Comparison of ENCODE assay signal across 23 mouse cellular contexts in the genomic region with DNA sequence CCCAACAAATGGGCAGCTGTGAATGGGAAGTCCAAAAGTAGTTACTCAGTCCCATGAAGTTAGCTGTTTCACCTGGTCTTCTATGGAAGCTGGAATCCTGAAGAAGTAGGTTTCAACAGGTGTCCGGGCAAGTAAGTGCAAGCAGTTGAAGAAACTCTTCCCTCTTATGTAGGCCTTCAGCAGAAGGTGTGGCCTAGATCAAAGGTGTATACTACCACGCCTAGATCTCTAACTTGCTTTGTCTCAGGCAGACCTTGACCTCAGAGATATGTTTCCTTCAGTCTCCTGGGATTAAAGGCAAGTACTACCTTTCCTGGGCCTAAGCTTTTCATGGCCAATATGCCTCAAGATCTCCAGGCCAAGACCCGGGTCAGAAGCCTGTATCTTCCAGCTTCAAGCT.
DNase-seq lines count a peak whose midpoint lies in the region; ATAC-seq and TF ChIP-seq lines count a peak whose summit lies in the region.
"Had no signal": no experiment of that assay in that cellular context is flagged by ENCODE, and none has a peak within 500 bp of the region (broad histone marks: within the 10 kb centered on the region; RNA-seq: fewer than 3 reads in every experiment).

No protein-coding gene starts in this region.

- TF ChIP-seq POLR2A in small intestine, adult 2 months (IDR thresholded peaks at IDR 0.05; ENCODE audit: low read depth, low read length), result no peak

- peak; percentile 74 for ATAC-seq in intestine, embryonic 15.5 days
- ATAC-seq in intestine, embryonic 16.5 days, result peak; percentile 77
- ATAC-seq in intestine, postnatal 0 days, result peak; percentile 82
- ATAC-seq in midbrain, embryonic 14.5 days (ENCODE audit: low FRiP score, low TSS enrichment), result no peak
- no peak for ATAC-seq in hindbrain, embryonic 14.5 days (ENCODE audit: low FRiP score)
- ATAC-seq: activated CD4-positive, CD25-positive, alpha-beta regulatory T cell, adult 4 months; CD4-positive, CD25-positive, alpha-beta regulatory T cell, adult 4 months; Patski had no signal

- H3K27me3 ChIP-seq in intestine, embryonic 15.5 days (replicated peaks), result no peaks in the 10 kb centered on the region
- no peaks in the 10 kb centered on the region for H3K27me3 ChIP-seq in intestine, embryonic 16.5 days (replicated peaks; ENCODE audit: control insufficient read depth, insufficient read depth, low read length)
- no peaks in the 10 kb centered on the region for H3K27me3 ChIP-seq in intestine, postnatal 0 days (replicated peaks; ENCODE audit: control insufficient read depth, insufficient read depth, low read length)
- no peaks in the 10 kb centered on the region for H3K27me3 ChIP-seq in small intestine, adult 2 months (ENCODE audit: control insufficient read depth, insufficient read depth, low read length)
- no peaks in the 10 kb centered on the region for H3K27me3 ChIP-seq in midbrain, embryonic 14.5 days (ENCODE audit: control insufficient read depth, insufficient read depth, low read length)
- H3K27me3 ChIP-seq in hindbrain, embryonic 14.5 days (ENCODE audit: control insufficient read depth, insufficient read depth, low read length), result no peaks in the 10 kb centered on the region
- H3K27me3 ChIP-seq: CH12.LX had no signal

- WGBS in intestine, embryonic 15.5 days, result 86% methylated on average over 3 of the region's 3 CpGs
- WGBS in intestine, embryonic 16.5 days, result 79% methylated on average over 3 of the region's 3 CpGs
- 53% methylated on average over 3 of the region's 3 CpGs for WGBS in intestine, postnatal 0 days
- 38% methylated on average over 3 of the region's 3 CpGs for WGBS in small intestine, adult 2 months
- 86% methylated on average over 3 of the region's 3 CpGs for WGBS in midbrain, embryonic 14.5 days
- WGBS in hindbrain, embryonic 14.5 days, result 91% methylated on average over 3 of the region's 3 CpGs

- H3K27ac ChIP-seq in intestine, embryonic 15.5 days, result no peak overlapping the region
- H3K27ac ChIP-seq in intestine, embryonic 16.5 days (ENCODE audit: low read length), result no peak overlapping the region
- H3K27ac ChIP-seq in intestine, postnatal 0 days (ENCODE audit: low read depth, low read length), result no peak overlapping the region
- H3K27ac ChIP-seq in small intestine, adult 2 months (ENCODE audit: insufficient read depth, low read depth, low read length), result 0 out of 2 replicates have a peak overlapping the region, but pooled peaks have one; percentile 45
- no peak overlapping the region for H3K27ac ChIP-seq in midbrain, embryonic 14.5 days (replicated peaks; ENCODE audit: low read depth, low read length)
- no peak overlapping the region for H3K27ac ChIP-seq in hindbrain, embryonic 14.5 days

- no peaks in the 10 kb centered on the region for H3K9me3 ChIP-seq in intestine, embryonic 15.5 days
- H3K9me3 ChIP-seq in intestine, embryonic 16.5 days (ENCODE audit: control insufficient read depth, low read length), result no peaks in the 10 kb centered on the region
- H3K9me3 ChIP-seq in intestine, postnatal 0 days (ENCODE audit: control insufficient read depth), result no peaks in the 10 kb centered on the region
- H3K9me3 ChIP-seq in midbrain, embryonic 14.5 days (ENCODE audit: control insufficient read depth, low read length), result no peaks in the 10 kb centered on the region
- H3K9me3 ChIP-seq in hindbrain, embryonic 14.5 days (ENCODE audit: control insufficient read depth, low read length), result no peaks in the 10 kb centered on the region
- H3K9me3 ChIP-seq: G1E had no signal

- H3K36me3 ChIP-seq in intestine, embryonic 15.5 days, result no peaks in the 10 kb centered on the region
- H3K36me3 ChIP-seq in intestine, embryonic 16.5 days (ENCODE audit: control insufficient read depth, insufficient read depth, low read length), result no peaks in the 10 kb centered on the region
- no peaks in the 10 kb centered on the region for H3K36me3 ChIP-seq in intestine, postnatal 0 days (ENCODE audit: control insufficient read depth, insufficient read depth)
- no peaks in the 10 kb centered on the region for H3K36me3 ChIP-seq in small intestine, adult 2 months (ENCODE audit: control insufficient read depth, insufficient read depth, low read length)
- H3K36me3 ChIP-seq in midbrain, embryonic 14.5 days (ENCODE audit: control insufficient read depth, insufficient read depth, low read length), result no peaks in the 10 kb centered on the region
- no peaks in the 10 kb centered on the region for H3K36me3 ChIP-seq in hindbrain, embryonic 14.5 days (replicated peaks; ENCODE audit: control insufficient read depth, insufficient read depth)
- H3K36me3 ChIP-seq: G1E had no signal

- no peak overlapping the region for H3K9ac ChIP-seq in intestine, embryonic 15.5 days
- H3K9ac ChIP-seq in intestine, embryonic 16.5 days (ENCODE audit: low read depth, low read length), result no peak overlapping the region
- H3K9ac ChIP-seq in intestine, postnatal 0 days (ENCODE audit: low read depth, low read length), result no peak overlapping the region
- H3K9ac ChIP-seq in midbrain, embryonic 14.5 days (replicated peaks; ENCODE audit: low read length), result no peak overlapping the region
- no peak overlapping the region for H3K9ac ChIP-seq in hindbrain, embryonic 14.5 days

- no peak overlapping the region for H3K4me3 ChIP-seq in intestine, embryonic 15.5 days (replicated peaks)
- no peak overlapping the region for H3K4me3 ChIP-seq in intestine, embryonic 16.5 days (ENCODE audit: low read length)
- no peak overlapping the region for H3K4me3 ChIP-seq in intestine, postnatal 0 days (ENCODE audit: low read depth, low read length)
- no peak overlapping the region for H3K4me3 ChIP-seq in small intestine, adult 2 months (ENCODE audit: low read depth, low read length)
- H3K4me3 ChIP-seq in midbrain, embryonic 14.5 days (replicated peaks; ENCODE audit: low read depth, low read length), result no peak overlapping the region
- no peak overlapping the region for H3K4me3 ChIP-seq in hindbrain, embryonic 14.5 days (replicated peaks; ENCODE audit: low read length)

- no peaks in the 10 kb centered on the region for H3K4me1 ChIP-seq in intestine, embryonic 15.5 days (replicated peaks)
- 0 out of 2 replicates have a peak, but pooled peaks cover 2% of the 10 kb centered on the region for H3K4me1 ChIP-seq in intestine, embryonic 16.5 days (ENCODE audit: control insufficient read depth, insufficient read depth, low read length)
- no peaks in the 10 kb centered on the region; the same call in 1 of the 2 replicates for H3K4me1 ChIP-seq in intestine, postnatal 0 days (replicated peaks; ENCODE audit: control insufficient read depth, insufficient read depth, low read length)
- H3K4me1 ChIP-seq in small intestine, adult 2 months (ENCODE audit: control insufficient read depth, insufficient read depth, insufficient read length, low read length), result peaks cover 9% of the 10 kb centered on the region
- H3K4me1 ChIP-seq in midbrain, embryonic 14.5 days (ENCODE audit: control insufficient read depth, insufficient read depth, low read length), result no peaks in the 10 kb centered on the region
- no peaks in the 10 kb centered on the region for H3K4me1 ChIP-seq in hindbrain, embryonic 14.5 days (replicated peaks; ENCODE audit: control insufficient read depth, insufficient read depth, low read length)

- no peak overlapping the region for H3K4me2 ChIP-seq in intestine, embryonic 15.5 days (replicated peaks)
- H3K4me2 ChIP-seq in intestine, embryonic 16.5 days (ENCODE audit: low read depth, low read length), result no peak overlapping the region
- H3K4me2 ChIP-seq in intestine, postnatal 0 days (replicated peaks; ENCODE audit: low read depth), result no peak overlapping the region
- H3K4me2 ChIP-seq in midbrain, embryonic 14.5 days (ENCODE audit: low read length), result no peak overlapping the region
- H3K4me2 ChIP-seq in hindbrain, embryonic 14.5 days (replicated peaks), result no peak overlapping the region

- no peak for TF ChIP-seq CTCF in intestine, postnatal 0 days (IDR thresholded peaks at IDR 0.05; ENCODE audit: low read depth)
- no peak for TF ChIP-seq CTCF in small intestine, adult 2 months (IDR thresholded peaks at IDR 0.05; ENCODE audit: extremely low read depth, insufficient read length, insufficient replicate concordance, low read depth, low read length)

- DNase-seq in midbrain, embryonic 14.5 days, result no peak
- no peak for DNase-seq in adrenal gland, postnatal 4 days (ENCODE audit: low spot score in 2 of 2)
- DNase-seq in hindbrain, embryonic 14.5 days (ENCODE audit: low spot score), result no peak
- DNase-seq in B cell, adult 2 months, result no peak
- DNase-seq: adrenal gland, adult 2 months; adrenal gland, adult 8-10 months; adrenal gland, postnatal 10 days; adrenal gland, postnatal 14 days; adrenal gland, postnatal 25 days; adrenal gland, postnatal 36 days; cerebellum, adult 11 months; cerebellum, adult 11-12 months; cerebellum, adult 18-20 months; cerebellum, adult 2 months had no signal

Comparison
In these comparisons a context has a peak if more than half of its experiments do, and no peak if none do; other contexts are left out.
1. ATAC-seq: peak in intestine, embryonic 15.5 days (single experiment), intestine, embryonic 16.5 days (single experiment) and intestine, postnatal 0 days (single experiment); none in midbrain, embryonic 14.5 days (single experiment) and hindbrain, embryonic 14.5 days (single experiment).